Mouse (Mus musculus): Measurements from ENCODE around the gene Zfp108. TPM values are rescaled to one million over a fixed set of nuclear protein-coding genes. Genes with fewer than 3 reads are reported as not detected.

The Zfp108 gene
- polyA plus RNA-seq, 1 experiment from 2014 or later, result 5.7 TPM

DNA sequence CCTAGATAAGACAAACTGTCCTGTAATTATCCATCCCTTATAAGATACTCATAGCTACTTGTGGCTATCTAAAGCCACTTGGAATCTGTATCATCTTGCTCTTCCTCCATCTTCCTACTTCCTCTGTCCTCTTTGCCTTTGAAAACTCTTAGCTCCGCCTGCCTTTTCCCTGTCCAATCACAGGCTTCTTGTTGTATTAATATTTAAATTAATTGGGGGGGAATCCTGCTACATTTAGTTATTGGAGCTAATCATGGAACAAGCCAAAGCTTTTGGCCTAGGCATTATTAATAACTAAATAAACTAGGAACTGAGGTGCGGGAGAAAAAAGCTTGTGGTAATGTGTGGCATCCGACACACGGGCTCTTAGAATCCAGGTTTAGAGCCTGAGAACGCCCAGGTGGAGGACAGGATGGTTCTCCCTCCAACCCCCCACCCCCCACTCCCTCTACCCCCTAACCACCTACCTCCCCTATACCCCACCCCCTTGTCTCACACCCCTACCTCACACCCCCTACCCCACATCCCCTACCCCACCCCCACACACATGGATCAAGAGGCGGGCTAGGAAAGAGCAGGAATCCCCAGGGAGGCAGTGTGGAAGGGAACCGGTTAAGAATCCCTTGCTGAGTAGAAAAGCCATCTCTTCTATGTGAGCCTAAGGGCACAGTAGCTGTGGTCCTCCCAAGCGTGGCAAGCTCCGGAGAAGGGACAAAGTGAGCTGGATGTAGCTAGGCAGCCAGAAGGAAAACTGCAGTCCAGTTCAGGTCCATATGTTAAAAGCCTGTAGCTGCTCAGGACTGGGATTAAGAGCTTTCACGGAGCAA, 25.6 kb downstream of the Zfp108 start:
- no peak for ATAC-seq
- no peaks in the 10 kb centered on the region for H3K4me1 ChIP-seq (replicated peaks; ENCODE audit: control insufficient read depth, insufficient read depth, low read length)
- H3K9me3 ChIP-seq (ENCODE audit: control insufficient read depth, low read length), result no peaks in the 10 kb centered on the region
- no peak overlapping the region for H3K4me3 ChIP-seq (replicated peaks; ENCODE audit: low read length)
- no peaks in the 10 kb centered on the region for H3K36me3 ChIP-seq (ENCODE audit: control insufficient read depth, insufficient read depth)
- H3K27ac ChIP-seq (ENCODE audit: low read length), result no peak overlapping the region
- no peaks in the 10 kb centered on the region for H3K27me3 ChIP-seq (replicated peaks; ENCODE audit: control insufficient read depth, insufficient read depth, low read length)
- no peak overlapping the region for H3K9ac ChIP-seq (replicated peaks; ENCODE audit: low read depth, low read length)
- WGBS, result 62% methylated on average over 10 of the region's 10 CpGs
- no peak overlapping the region for H3K4me2 ChIP-seq (ENCODE audit: low read length)

DNA sequence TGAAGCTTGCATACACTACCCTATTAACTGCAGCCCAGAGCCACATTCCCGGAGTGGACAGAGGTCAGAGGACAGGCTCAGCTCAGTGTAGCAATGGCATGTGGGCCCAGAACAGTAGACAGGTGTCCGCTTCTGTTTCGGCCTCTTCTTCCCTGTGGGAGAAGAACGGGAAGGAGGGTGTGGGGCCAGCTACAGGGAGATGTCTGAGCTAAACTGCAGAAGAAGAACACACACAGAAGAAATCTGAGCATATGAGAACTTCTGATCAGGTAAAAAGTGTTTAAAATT, 26.2 kb downstream of the Zfp108 start:
- H3K27me3 ChIP-seq (replicated peaks; ENCODE audit: control insufficient read depth, insufficient read depth, low read length), result no peaks in the 10 kb centered on the region
- ATAC-seq, result no peak

DNA sequence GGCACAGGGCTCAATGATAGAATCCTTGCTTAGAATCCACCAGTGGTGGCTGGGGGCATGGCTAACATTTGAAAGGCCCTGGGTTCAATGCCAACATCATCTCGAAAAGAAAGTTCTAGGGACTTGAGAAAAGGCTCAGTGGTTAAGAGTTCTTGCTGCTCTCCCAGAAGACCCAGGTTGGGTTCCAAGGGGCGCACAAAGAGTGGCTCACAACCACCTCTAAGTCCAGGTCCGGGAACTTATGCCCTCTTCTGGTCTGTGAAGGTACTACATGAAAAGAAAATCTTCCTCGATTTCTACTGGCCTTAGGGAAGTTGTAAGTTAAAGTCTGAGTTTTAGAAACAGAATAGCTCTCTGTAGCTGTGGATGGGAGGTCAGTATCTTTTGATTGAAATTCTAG, 31.5 kb downstream of the Zfp108 start:
- Histone ChIP-seq H3K4me1 (replicated peaks; ENCODE audit: control insufficient read depth, insufficient read depth, low read length) (no peaks in the 10 kb centered on the region), H3K9me3 (ENCODE audit: control insufficient read depth, low read length) (no peaks in the 10 kb centered on the region), H3K4me2 (ENCODE audit: low read length) (no peak overlapping the region), H3K36me3 (ENCODE audit: control insufficient read depth, insufficient read depth) (peaks cover 16% of the 10 kb centered on the region), H3K27me3 (replicated peaks; ENCODE audit: control insufficient read depth, insufficient read depth, low read length) (no peaks in the 10 kb centered on the region), H3K4me3 (replicated peaks; ENCODE audit: low read length) (no peak overlapping the region), H3K27ac (ENCODE audit: low read length) (no peak overlapping the region), H3K9ac (replicated peaks; ENCODE audit: low read depth, low read length) (no peak overlapping the region)
- ATAC-seq, result no peak
- WGBS, result 52% methylated on average over 4 of the region's 4 CpGs

More for the DNA sequence above, 26.2 kb downstream of the Zfp108 start:
- 56% methylated on average over 4 of the region's 4 CpGs for WGBS
- H3K9ac ChIP-seq (replicated peaks; ENCODE audit: low read depth, low read length), result no peak overlapping the region
- no peaks in the 10 kb centered on the region for H3K4me1 ChIP-seq (replicated peaks; ENCODE audit: control insufficient read depth, insufficient read depth, low read length)
- no peak overlapping the region for H3K27ac ChIP-seq (ENCODE audit: low read length)
- H3K4me3 ChIP-seq (replicated peaks; ENCODE audit: low read length), result no peak overlapping the region
- H3K36me3 ChIP-seq (ENCODE audit: control insufficient read depth, insufficient read depth), result no peaks in the 10 kb centered on the region
- H3K4me2 ChIP-seq (ENCODE audit: low read length), result no peak overlapping the region
- H3K9me3 ChIP-seq (ENCODE audit: control insufficient read depth, low read length), result no peaks in the 10 kb centered on the region

DNA sequence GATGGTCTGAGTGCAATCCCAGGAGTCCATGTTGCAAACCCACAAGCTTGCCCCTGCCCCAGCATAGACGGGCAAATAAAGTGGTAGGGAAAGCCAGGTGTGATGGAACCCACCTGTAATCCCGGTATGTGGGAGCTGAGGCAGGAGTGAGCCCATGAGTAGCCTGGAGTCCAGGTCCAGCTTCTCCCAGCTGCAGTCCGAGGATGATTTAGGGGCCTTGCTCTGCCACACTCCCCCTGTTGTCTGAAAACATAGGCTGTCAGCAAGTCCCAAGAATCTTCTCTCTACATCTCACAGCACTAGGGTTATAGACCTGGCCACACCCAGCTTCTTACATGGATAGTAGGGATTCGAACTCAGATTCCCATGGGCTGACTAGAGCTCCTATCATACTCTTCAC, 32.3 kb downstream of the Zfp108 start:
- Histone ChIP-seq H3K4me2 (ENCODE audit: low read length) (no peak overlapping the region), H3K4me1 (replicated peaks; ENCODE audit: control insufficient read depth, insufficient read depth, low read length) (no peaks in the 10 kb centered on the region), H3K27me3 (replicated peaks; ENCODE audit: control insufficient read depth, insufficient read depth, low read length) (no peaks in the 10 kb centered on the region), H3K36me3 (ENCODE audit: control insufficient read depth, insufficient read depth) (peaks cover 24% of the 10 kb centered on the region), H3K4me3 (replicated peaks; ENCODE audit: low read length) (no peak overlapping the region), H3K27ac (ENCODE audit: low read length) (no peak overlapping the region), H3K9ac (replicated peaks; ENCODE audit: low read depth, low read length) (no peak overlapping the region), H3K9me3 (ENCODE audit: control insufficient read depth, low read length) (no peaks in the 10 kb centered on the region)
- 84% methylated on average over 4 of the region's 4 CpGs for WGBS
- no peak for ATAC-seq

DNA sequence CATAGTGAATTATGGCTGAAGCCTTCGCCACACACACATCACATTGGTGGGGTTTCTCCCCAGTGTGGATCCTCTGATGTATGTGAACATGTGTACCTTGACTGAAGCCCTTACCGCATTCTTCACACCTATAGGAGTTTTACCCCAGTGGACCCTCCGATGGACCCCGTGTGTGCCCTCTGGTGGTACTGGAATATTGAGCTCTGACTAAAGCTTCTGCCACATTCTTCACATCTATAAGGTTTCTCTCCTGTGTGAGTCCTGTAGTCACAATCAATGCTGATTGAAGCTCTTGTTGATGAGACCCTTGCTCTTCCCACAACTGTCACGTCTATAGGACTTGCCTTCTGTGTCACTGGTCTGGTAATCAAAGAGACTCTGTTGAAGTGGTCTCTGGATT, 33.1 kb downstream of the Zfp108 start:
- H3K9ac ChIP-seq (replicated peaks; ENCODE audit: low read depth, low read length), result no peak overlapping the region
- no peak for ATAC-seq
- no peak overlapping the region for H3K4me3 ChIP-seq (replicated peaks; ENCODE audit: low read length)
- peaks cover 32% of the 10 kb centered on the region for H3K36me3 ChIP-seq (ENCODE audit: control insufficient read depth, insufficient read depth)
- no peaks in the 10 kb centered on the region for H3K4me1 ChIP-seq (replicated peaks; ENCODE audit: control insufficient read depth, insufficient read depth, low read length)
- WGBS, result 88% methylated on average over 5 of the region's 5 CpGs
- no peak overlapping the region for H3K27ac ChIP-seq (ENCODE audit: low read length)
- H3K4me2 ChIP-seq (ENCODE audit: low read length), result no peak overlapping the region
- no peaks in the 10 kb centered on the region for H3K27me3 ChIP-seq (replicated peaks; ENCODE audit: control insufficient read depth, insufficient read depth, low read length)
- H3K9me3 ChIP-seq (ENCODE audit: control insufficient read depth, low read length), result no peaks in the 10 kb centered on the region

DNA sequence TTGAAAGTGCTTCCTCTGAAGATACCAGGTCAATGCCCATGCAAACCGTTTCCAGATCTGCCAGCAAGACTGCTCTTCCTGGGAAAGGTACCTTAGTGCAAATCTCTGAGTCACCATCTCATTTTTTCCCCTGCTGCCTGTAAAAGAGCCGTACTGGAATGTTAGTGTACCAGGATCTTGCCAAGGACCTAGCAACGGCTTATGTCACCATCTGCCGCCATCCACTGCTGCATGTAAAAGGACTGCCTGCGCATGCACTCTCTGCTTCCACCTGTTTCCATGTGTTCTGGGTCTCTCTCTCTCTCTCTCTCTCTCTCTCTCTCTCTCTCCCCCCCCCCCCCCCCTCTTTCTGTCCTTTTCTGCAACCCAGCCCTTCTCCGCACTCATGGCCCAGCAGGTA, 33.9 kb downstream of the Zfp108 start:
- Histone ChIP-seq H3K4me3 (replicated peaks; ENCODE audit: low read length) (no peak overlapping the region), H3K9me3 (ENCODE audit: control insufficient read depth, low read length) (no peaks in the 10 kb centered on the region), H3K27me3 (replicated peaks; ENCODE audit: control insufficient read depth, insufficient read depth, low read length) (no peaks in the 10 kb centered on the region), H3K4me2 (ENCODE audit: low read length) (no peak overlapping the region), H3K4me1 (replicated peaks; ENCODE audit: control insufficient read depth, insufficient read depth, low read length) (no peaks in the 10 kb centered on the region), H3K36me3 (ENCODE audit: control insufficient read depth, insufficient read depth) (peaks cover 37% of the 10 kb centered on the region), H3K27ac (ENCODE audit: low read length) (no peak overlapping the region), H3K9ac (replicated peaks; ENCODE audit: low read depth, low read length) (no peak overlapping the region)
- WGBS, result 78% methylated on average over 6 of the region's 6 CpGs
- ATAC-seq, result no peak

DNA sequence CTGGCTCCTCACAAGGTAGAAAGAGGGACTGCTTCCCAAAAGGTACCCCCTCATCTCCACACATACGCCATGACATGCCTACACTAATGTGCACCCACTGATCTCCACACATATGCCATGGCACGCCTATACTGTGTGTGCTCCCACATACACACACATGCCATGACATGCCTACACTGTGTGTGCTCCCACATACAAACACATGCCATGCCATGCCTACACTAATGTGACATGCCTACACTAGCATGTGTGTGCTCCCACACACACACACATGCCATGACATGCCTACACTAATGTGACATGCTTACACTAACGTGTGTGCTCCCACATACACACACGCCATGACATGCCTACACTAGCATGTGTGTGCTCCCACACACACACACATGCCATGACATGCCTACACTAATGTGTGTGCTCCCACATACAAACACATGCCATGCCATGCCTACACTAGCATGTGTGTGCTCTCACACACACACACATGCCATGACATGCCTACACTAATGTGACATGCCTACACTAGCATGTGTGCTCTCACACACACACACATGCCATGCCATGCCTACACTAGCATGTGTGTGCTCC, 35.6 kb downstream of the Zfp108 start:
- no peak for ATAC-seq
- Histone ChIP-seq H3K9ac (replicated peaks; ENCODE audit: low read depth, low read length) (no peak overlapping the region), H3K9me3 (ENCODE audit: control insufficient read depth, low read length) (no peaks in the 10 kb centered on the region), H3K27me3 (replicated peaks; ENCODE audit: control insufficient read depth, insufficient read depth, low read length) (no peaks in the 10 kb centered on the region), H3K36me3 (ENCODE audit: control insufficient read depth, insufficient read depth) (peaks cover 50% of the 10 kb centered on the region), H3K27ac (ENCODE audit: low read length) (no peak overlapping the region), H3K4me1 (replicated peaks; ENCODE audit: control insufficient read depth, insufficient read depth, low read length) (no peaks in the 10 kb centered on the region), H3K4me2 (ENCODE audit: low read length) (no peak overlapping the region), H3K4me3 (replicated peaks; ENCODE audit: low read length) (no peak overlapping the region)
- over 99% methylated on average over 4 of the region's 4 CpGs for WGBS

DNA sequence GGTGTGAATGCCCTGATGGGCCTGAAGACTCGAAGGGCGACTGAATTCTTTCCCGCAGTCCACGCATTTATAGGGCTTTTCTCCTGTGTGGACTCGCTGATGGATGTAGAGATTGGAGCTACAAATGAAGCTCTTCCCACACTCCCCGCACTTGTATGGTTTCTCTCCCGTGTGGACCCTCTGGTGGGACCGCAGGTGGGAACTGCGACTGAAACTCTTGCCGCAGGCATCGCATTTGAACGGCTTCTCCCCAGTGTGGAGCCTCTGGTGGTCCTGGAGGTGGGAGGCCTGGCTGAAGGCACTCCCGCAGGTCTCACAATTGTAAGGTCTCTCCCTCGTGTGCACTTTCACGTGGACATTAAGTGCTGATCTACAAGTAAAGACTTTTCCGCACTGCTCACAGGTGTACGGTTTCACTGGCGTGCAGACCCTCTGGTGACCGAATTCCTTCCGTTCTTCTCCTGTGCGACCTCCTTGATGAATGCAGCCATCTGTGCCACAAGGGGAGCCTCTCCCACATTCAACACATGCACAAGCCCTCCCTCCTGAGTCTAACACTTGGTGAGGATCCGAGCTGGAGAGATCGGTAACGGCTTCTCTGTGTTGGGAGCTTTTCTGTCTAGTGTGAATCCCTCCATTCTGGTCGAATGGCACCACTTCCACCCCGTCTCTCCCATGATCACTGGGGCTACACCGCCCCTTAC, 36.9 kb downstream of the Zfp108 start:
- Histone ChIP-seq H3K27me3 (replicated peaks; ENCODE audit: control insufficient read depth, insufficient read depth, low read length) (no peaks in the 10 kb centered on the region), H3K4me1 (replicated peaks; ENCODE audit: control insufficient read depth, insufficient read depth, low read length) (no peaks in the 10 kb centered on the region), H3K27ac (ENCODE audit: low read length) (no peak overlapping the region), H3K9ac (replicated peaks; ENCODE audit: low read depth, low read length) (no peak overlapping the region), H3K4me3 (replicated peaks; ENCODE audit: low read length) (no peak overlapping the region), H3K4me2 (ENCODE audit: low read length) (no peak overlapping the region), H3K9me3 (ENCODE audit: control insufficient read depth, low read length) (no peaks in the 10 kb centered on the region), H3K36me3 (ENCODE audit: control insufficient read depth, insufficient read depth) (peaks cover 60% of the 10 kb centered on the region)
- ATAC-seq, result no peak
- WGBS, result 90% methylated on average over 27 of the region's 27 CpGs

DNA sequence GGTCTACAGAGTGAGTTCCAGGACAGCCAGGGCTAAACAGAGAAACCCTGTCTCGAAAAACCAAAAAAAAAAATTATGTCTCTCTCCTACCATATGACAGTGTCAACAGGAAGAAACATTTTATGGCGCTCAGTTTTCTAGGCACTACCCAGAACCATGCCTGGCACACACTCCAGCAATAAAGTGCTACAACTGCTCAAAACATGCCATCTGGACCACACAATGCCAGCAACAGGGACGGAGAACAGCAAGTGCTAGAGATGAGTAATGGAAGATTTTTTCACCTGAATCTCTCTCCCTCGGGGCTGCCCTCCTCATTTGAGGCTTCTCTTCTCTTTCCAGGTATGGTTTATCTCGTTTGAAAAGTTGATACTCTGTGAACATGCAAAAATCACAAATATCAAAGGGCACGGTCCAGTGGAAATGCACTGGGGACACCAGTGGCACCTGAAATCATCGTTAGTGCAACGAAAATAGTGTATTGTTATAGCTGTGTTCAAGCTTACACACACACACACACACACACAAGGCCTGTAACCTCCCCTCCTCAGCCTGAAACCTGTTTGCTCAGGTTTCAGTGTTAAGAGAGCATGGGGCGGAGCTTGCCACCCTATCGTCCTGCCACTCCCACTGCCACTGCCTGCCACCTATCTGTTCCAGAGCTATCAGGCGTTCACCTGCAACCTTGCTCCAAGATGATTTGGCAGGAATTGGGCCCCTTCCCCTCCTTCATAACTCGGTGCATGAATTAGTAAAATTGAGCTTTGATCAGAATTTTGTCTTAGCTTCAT, 38.7 kb downstream of the Zfp108 start:
- WGBS, result 87% methylated on average over 12 of the region's 12 CpGs
- Histone ChIP-seq H3K9ac (replicated peaks; ENCODE audit: low read depth, low read length) (no peak overlapping the region), H3K27ac (ENCODE audit: low read length) (no peak overlapping the region), H3K4me2 (ENCODE audit: low read length) (no peak overlapping the region), H3K27me3 (replicated peaks; ENCODE audit: control insufficient read depth, insufficient read depth, low read length) (no peaks in the 10 kb centered on the region), H3K9me3 (ENCODE audit: control insufficient read depth, low read length) (no peaks in the 10 kb centered on the region), H3K4me1 (replicated peaks; ENCODE audit: control insufficient read depth, insufficient read depth, low read length) (peaks cover 7% of the 10 kb centered on the region), H3K4me3 (replicated peaks; ENCODE audit: low read length) (no peak overlapping the region), H3K36me3 (ENCODE audit: control insufficient read depth, insufficient read depth) (peaks cover 52% of the 10 kb centered on the region)
- ATAC-seq, result no peak

Data from forebrain, embryonic 16.5 days (tissue).